Mouse (Mus musculus): ENCODE measurements at regions not wholly inside any gene's neighbourhood (a gene's known extent, or its start where the extent isn't known, plus 50 kb on each side); places are given as distances from the start of the nearest gene placed in this dataset.

- H3K4me3 ChIP-seq (ENCODE audit: control insufficient read depth, low read depth, low read length) = no peak overlapping the region
- no peaks in the 10 kb centered on the region for H3K4me1 ChIP-seq (ENCODE audit: control insufficient read depth, insufficient read depth, low read length)
- TF ChIP-seq POLR2A (IDR thresholded peaks at IDR 0.05; ENCODE audit: control insufficient read depth, low read depth, low read length) (no peak), CTCF (IDR thresholded peaks at IDR 0.05; ENCODE audit: control insufficient read depth, insufficient read depth, insufficient replicate concordance, low read depth, low read length) (no peak)
- H3K27me3 ChIP-seq (ENCODE audit: control insufficient read depth, insufficient read depth, low read length) = no peaks in the 10 kb centered on the region
- H3K27ac ChIP-seq (ENCODE audit: control insufficient read depth, insufficient read depth, low read depth, low read length) = no peak overlapping the region
- no peaks in the 10 kb centered on the region for H3K36me3 ChIP-seq (ENCODE audit: control insufficient read depth, insufficient read depth, low read length)
Observed at GRCm38 (mm10) chr6:147718052-147718712, 242.6 kb downstream of the Ccdc91 start.

GRCm38 (mm10) chr6:147718713-147719490 lies 243.3 kb downstream of the Ccdc91 start:
- H3K36me3 ChIP-seq (ENCODE audit: control insufficient read depth, insufficient read depth, low read length) = no peaks in the 10 kb centered on the region
- H3K27me3 ChIP-seq (ENCODE audit: control insufficient read depth, insufficient read depth, low read length) = no peaks in the 10 kb centered on the region
- H3K27ac ChIP-seq (ENCODE audit: control insufficient read depth, insufficient read depth, low read depth, low read length) = no peak overlapping the region
- no peaks in the 10 kb centered on the region for H3K4me1 ChIP-seq (ENCODE audit: control insufficient read depth, insufficient read depth, low read length)
- no peak for TF ChIP-seq CTCF (IDR thresholded peaks at IDR 0.05; ENCODE audit: control insufficient read depth, insufficient read depth, insufficient replicate concordance, low read depth, low read length)
- TF ChIP-seq POLR2A (IDR thresholded peaks at IDR 0.05; ENCODE audit: control insufficient read depth, low read depth, low read length) = no peak
- peak overlapping the region; percentile 65 for H3K4me3 ChIP-seq (ENCODE audit: control insufficient read depth, low read depth, low read length)

- H3K4me3 ChIP-seq (ENCODE audit: control insufficient read depth, low read depth, low read length) = peak overlapping the region; percentile 65
- no peaks in the 10 kb centered on the region for H3K4me1 ChIP-seq (ENCODE audit: control insufficient read depth, insufficient read depth, low read length)
- H3K36me3 ChIP-seq (ENCODE audit: control insufficient read depth, insufficient read depth, low read length) = no peaks in the 10 kb centered on the region
- no peak overlapping the region for H3K27ac ChIP-seq (ENCODE audit: control insufficient read depth, insufficient read depth, low read depth, low read length)
- no peak for TF ChIP-seq POLR2A (IDR thresholded peaks at IDR 0.05; ENCODE audit: control insufficient read depth, low read depth, low read length)
- no peak for TF ChIP-seq CTCF (IDR thresholded peaks at IDR 0.05; ENCODE audit: control insufficient read depth, insufficient read depth, insufficient replicate concordance, low read depth, low read length)
- H3K27me3 ChIP-seq (ENCODE audit: control insufficient read depth, insufficient read depth, low read length) = no peaks in the 10 kb centered on the region
Observed at GRCm38 (mm10) chr6:147719539-147719938, 243.9 kb downstream of the Ccdc91 start.

- no peak for TF ChIP-seq CTCF (IDR thresholded peaks at IDR 0.05; ENCODE audit: control insufficient read depth, insufficient read depth, insufficient replicate concordance, low read depth, low read length)
- no peak for TF ChIP-seq POLR2A (IDR thresholded peaks at IDR 0.05; ENCODE audit: control insufficient read depth, low read depth, low read length)
- Histone ChIP-seq H3K27me3 (ENCODE audit: control insufficient read depth, insufficient read depth, low read length) (no peaks in the 10 kb centered on the region), H3K36me3 (ENCODE audit: control insufficient read depth, insufficient read depth, low read length) (no peaks in the 10 kb centered on the region), H3K4me3 (ENCODE audit: control insufficient read depth, low read depth, low read length) (no peak overlapping the region), H3K4me1 (ENCODE audit: control insufficient read depth, insufficient read depth, low read length) (no peaks in the 10 kb centered on the region), H3K27ac (ENCODE audit: control insufficient read depth, insufficient read depth, low read depth, low read length) (no peak overlapping the region)
Observed at GRCm38 (mm10) chr6:147723336-147723735, 247.7 kb downstream of the Ccdc91 start.

GRCm38 (mm10) chr6:147726987-147727386 lies 251.4 kb downstream of the Ccdc91 start:
- Histone ChIP-seq H3K4me1 (ENCODE audit: control insufficient read depth, insufficient read depth, low read length) (no peaks in the 10 kb centered on the region), H3K27me3 (ENCODE audit: control insufficient read depth, insufficient read depth, low read length) (no peaks in the 10 kb centered on the region), H3K4me3 (ENCODE audit: control insufficient read depth, low read depth, low read length) (no peak overlapping the region), H3K27ac (ENCODE audit: control insufficient read depth, insufficient read depth, low read depth, low read length) (no peak overlapping the region), H3K36me3 (ENCODE audit: control insufficient read depth, insufficient read depth, low read length) (no peaks in the 10 kb centered on the region)
- TF ChIP-seq POLR2A (IDR thresholded peaks at IDR 0.05; ENCODE audit: control insufficient read depth, low read depth, low read length) (no peak), CTCF (IDR thresholded peaks at IDR 0.05; ENCODE audit: control insufficient read depth, insufficient read depth, insufficient replicate concordance, low read depth, low read length) (no peak)

GRCm38 (mm10) chr6:147727644-147728533 lies 252.3 kb downstream of the Ccdc91 start:
- Histone ChIP-seq H3K4me3 (ENCODE audit: control insufficient read depth, low read depth, low read length) (no peak overlapping the region), H3K27ac (ENCODE audit: control insufficient read depth, insufficient read depth, low read depth, low read length) (no peak overlapping the region), H3K4me1 (ENCODE audit: control insufficient read depth, insufficient read depth, low read length) (no peaks in the 10 kb centered on the region), H3K27me3 (ENCODE audit: control insufficient read depth, insufficient read depth, low read length) (no peaks in the 10 kb centered on the region), H3K36me3 (ENCODE audit: control insufficient read depth, insufficient read depth, low read length) (no peaks in the 10 kb centered on the region)
- TF ChIP-seq POLR2A (IDR thresholded peaks at IDR 0.05; ENCODE audit: control insufficient read depth, low read depth, low read length) = no peak
- no peak for TF ChIP-seq CTCF (IDR thresholded peaks at IDR 0.05; ENCODE audit: control insufficient read depth, insufficient read depth, insufficient replicate concordance, low read depth, low read length)

- TF ChIP-seq CTCF (IDR thresholded peaks at IDR 0.05; ENCODE audit: control insufficient read depth, insufficient read depth, insufficient replicate concordance, low read depth, low read length) = no peak
- no peak for TF ChIP-seq POLR2A (IDR thresholded peaks at IDR 0.05; ENCODE audit: control insufficient read depth, low read depth, low read length)
- no peaks in the 10 kb centered on the region for H3K4me1 ChIP-seq (ENCODE audit: control insufficient read depth, insufficient read depth, low read length)
- H3K27ac ChIP-seq (ENCODE audit: control insufficient read depth, insufficient read depth, low read depth, low read length) = no peak overlapping the region
- no peaks in the 10 kb centered on the region for H3K36me3 ChIP-seq (ENCODE audit: control insufficient read depth, insufficient read depth, low read length)
- no peak overlapping the region for H3K4me3 ChIP-seq (ENCODE audit: control insufficient read depth, low read depth, low read length)
- no peaks in the 10 kb centered on the region for H3K27me3 ChIP-seq (ENCODE audit: control insufficient read depth, insufficient read depth, low read length)
Observed at GRCm38 (mm10) chr6:147729721-147730120, 254.1 kb downstream of the Ccdc91 start.
